Mouse (Mus musculus): ENCODE measurements around the gene Eno2. TPM values are rescaled to one million over a fixed set of nuclear protein-coding genes. Genes with fewer than 3 reads are reported as not detected.
"Not testable (repeated sequence)": the region's sequence is repeated elsewhere in the genome, so short reads cannot be mapped to it uniquely, and the experiment has no call there.

The Eno2 gene
- total RNA-seq, 2 experiments from 2014 or later, result 2.1 to 3.0 TPM

- peak; percentile 94 for DNase-seq
These were observed 36.2 kb upstream of the Eno2 start for GRCm38 (mm10) chr6:124805341-124806321.

GRCm38 (mm10) chr6:124804341-124804740 lies 34.9 kb upstream of the Eno2 start:
- no peak for DNase-seq

- DNase-seq, result not testable (repeated sequence)
These were observed 34.2 kb upstream of the Eno2 start for GRCm38 (mm10) chr6:124803691-124804090.

- no peak for DNase-seq
These were observed 33.6 kb upstream of the Eno2 start for GRCm38 (mm10) chr6:124803061-124803460.

- DNase-seq, result not testable (repeated sequence)
These were observed 32.9 kb upstream of the Eno2 start for GRCm38 (mm10) chr6:124802400-124802799.

- DNase-seq, result no peak
These were observed 26.7 kb upstream of the Eno2 start for GRCm38 (mm10) chr6:124796200-124796599.

GRCm38 (mm10) chr6:124795781-124796180 lies 26.3 kb upstream of the Eno2 start:
- no peak for DNase-seq

- DNase-seq, result no peak
These were observed 22.4 kb upstream of the Eno2 start for GRCm38 (mm10) chr6:124791911-124792310.

- no peak for DNase-seq
These were observed 20.6 kb upstream of the Eno2 start for GRCm38 (mm10) chr6:124790121-124790520.

GRCm38 (mm10) chr6:124789519-124789918 lies 20.0 kb upstream of the Eno2 start:
- no peak for DNase-seq

- no peak for DNase-seq
These were observed 18.2 kb upstream of the Eno2 start for GRCm38 (mm10) chr6:124787722-124788121.

GRCm38 (mm10) chr6:124786756-124787420 lies 17.4 kb upstream of the Eno2 start:
- no peak for DNase-seq

GRCm38 (mm10) chr6:124782436-124782835 lies 13.0 kb upstream of the Eno2 start:
- no peak for DNase-seq

- no peak for DNase-seq
These were observed 11.4 kb upstream of the Eno2 start for GRCm38 (mm10) chr6:124780917-124781316.

GRCm38 (mm10) chr6:124779984-124780416 lies 10.5 kb upstream of the Eno2 start:
- DNase-seq, result no peak

GRCm38 (mm10) chr6:124779222-124779983 lies 9.9 kb upstream of the Eno2 start, which contains the start of gene Lrrc23:
TSS of gene Lrrc23 (minus strand) at chr6:124779727.
- peak; percentile 26 for DNase-seq

GRCm38 (mm10) chr6:124770511-124770910 lies 1.0 kb upstream of the Eno2 start:
- DNase-seq, result no peak

GRCm38 (mm10) chr6:124770013-124770412 lies 540 bp upstream of the Eno2 start:
- DNase-seq, result no peak

- no peak for DNase-seq
These were observed 799 bp downstream of the Eno2 start for GRCm38 (mm10) chr6:124768704-124769044.

- DNase-seq, result no peak
These were observed 1.4 kb downstream of the Eno2 start for GRCm38 (mm10) chr6:124767920-124768703.

GRCm38 (mm10) chr6:124767536-124767919 lies 1.9 kb downstream of the Eno2 start:
- DNase-seq, result no peak

- no peak for DNase-seq
These were observed 3.5 kb downstream of the Eno2 start for GRCm38 (mm10) chr6:124765951-124766350.
